Mouse (Mus musculus) heart, postnatal 36 days (tissue): Measurements from ENCODE around the gene Fam118a. TPM values are rescaled to one million over a fixed set of nuclear protein-coding genes. Genes with fewer than 3 reads are reported as not detected.
"Not testable (repeated sequence)": the region's sequence is repeated elsewhere in the genome, so short reads cannot be mapped to it uniquely, and the experiment has no call there.

ENCODE experiments used
- DNase-seq, 2 experiments: peaks; one replicate each; pipeline ENCODE4 v3.0.0; 2021 to 2022
- intact Hi-C: fragments of 180-260 bp; cut with DNase I; formaldehyde crosslinking; loops from one replicate; pipeline ENCODE4 v1.15.1; 2025
- total RNA-seq, 2 experiments: library from RNA; stranded (reverse); gene quantifications; 2 replicates each; pipeline ENCODE4 v1.2.3; 2021

The Fam118a gene
- total RNA-seq, 2 experiments from 2014 or later: 7.1 to 7.2 TPM

DNA sequence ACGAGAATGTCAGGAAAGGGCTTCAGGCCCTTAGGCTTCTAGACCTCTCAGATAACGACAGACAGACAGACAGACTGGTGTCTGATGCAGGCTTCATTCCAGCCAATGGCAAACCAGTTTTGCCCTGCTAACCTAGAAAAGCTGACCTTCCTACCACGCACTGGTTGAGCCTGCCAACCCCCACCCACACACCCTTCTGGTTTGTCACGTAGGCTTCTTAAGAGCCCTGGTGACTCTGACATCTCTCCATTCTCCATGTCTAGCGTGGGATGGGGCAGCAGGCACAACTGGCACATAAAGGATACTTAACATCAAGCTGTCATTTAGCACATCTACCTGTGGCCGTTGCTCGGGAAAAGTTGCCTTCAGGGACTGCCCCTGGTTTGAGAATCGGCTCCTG lies 19.1 kb upstream of the Fam118a start:
- intact Hi-C loops: no loop called here
- DNase-seq: no peak

DNA sequence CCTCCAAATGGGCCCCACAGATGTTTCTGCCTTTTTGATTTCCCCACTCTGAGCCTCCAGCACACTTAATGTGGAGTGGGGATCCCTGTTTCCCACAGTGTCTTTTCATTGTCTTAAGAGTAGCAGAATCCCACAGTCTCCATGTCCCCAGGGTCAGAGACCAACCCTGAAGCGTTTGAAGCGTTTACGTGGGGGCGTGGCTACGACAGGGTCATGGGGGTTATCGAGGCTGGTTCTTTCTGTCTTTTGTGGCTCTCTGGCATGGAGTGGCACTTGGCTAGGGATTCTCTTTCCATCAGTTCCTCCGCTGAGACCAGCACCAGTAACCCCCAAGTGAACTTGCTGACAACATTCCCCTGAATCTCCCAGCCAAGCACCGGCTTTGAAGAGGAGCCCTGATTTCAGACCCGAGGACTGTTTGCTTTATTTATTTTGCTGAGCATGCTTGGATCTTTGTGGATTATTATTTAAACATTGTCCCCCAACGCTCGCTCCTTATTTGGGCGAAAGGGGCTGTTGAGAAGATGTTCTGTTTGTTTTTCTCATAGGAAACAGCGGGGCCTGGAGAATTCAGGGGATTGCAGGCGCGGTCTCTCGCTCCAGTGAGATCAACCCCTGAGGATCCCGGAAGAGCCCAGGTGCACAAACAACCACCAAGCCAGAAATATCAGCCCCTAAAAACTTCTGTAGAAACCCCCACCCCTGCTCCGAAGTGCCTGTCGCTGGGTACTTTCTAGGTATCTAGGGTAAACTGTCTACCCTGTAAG lies 16.7 kb upstream of the Fam118a start:
- DNase-seq: no peak
- intact Hi-C loops: no loop called here

DNA sequence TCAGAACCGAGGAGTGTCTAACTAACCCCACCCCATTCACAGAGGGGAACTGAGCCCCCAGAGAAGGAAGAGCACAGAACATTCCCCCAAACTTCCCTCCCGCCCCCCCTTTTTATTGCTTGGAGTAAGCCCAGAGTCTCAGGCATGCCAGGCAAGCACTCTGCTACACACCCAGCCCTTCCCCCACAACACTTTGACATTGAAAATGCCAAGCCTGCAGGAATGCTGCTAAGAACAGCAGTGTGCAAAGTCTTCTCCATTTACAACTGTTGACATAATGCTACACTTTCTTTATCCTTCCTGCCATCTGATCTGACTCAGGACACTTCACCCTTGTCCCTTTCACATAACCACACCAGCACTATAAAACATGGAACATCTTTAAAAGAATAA lies 16.1 kb upstream of the Fam118a start:
- DNase-seq: no peak
- intact Hi-C loops: no loop called here

DNA sequence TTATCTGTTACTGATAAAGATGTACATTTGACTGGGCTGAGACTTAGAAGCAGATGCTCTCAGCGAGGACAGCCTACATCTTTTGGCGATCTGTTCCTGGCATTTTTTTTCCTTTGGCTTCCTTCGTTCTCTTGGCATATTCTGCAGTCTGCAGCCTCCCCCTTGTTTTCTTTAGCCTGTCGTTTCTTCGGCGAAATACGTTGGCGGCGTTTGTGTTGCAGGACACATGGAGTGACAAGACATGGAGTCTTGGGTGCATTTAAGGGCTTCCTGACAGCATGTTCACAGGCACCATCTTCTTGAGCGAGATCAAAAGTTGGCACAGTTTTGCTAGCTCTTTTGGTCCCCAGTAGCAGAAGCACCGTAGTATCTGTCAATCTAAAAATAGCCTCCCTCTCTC lies 13.0 kb upstream of the Fam118a start:
- intact Hi-C loops: no loop called here
- no peak for DNase-seq

DNA sequence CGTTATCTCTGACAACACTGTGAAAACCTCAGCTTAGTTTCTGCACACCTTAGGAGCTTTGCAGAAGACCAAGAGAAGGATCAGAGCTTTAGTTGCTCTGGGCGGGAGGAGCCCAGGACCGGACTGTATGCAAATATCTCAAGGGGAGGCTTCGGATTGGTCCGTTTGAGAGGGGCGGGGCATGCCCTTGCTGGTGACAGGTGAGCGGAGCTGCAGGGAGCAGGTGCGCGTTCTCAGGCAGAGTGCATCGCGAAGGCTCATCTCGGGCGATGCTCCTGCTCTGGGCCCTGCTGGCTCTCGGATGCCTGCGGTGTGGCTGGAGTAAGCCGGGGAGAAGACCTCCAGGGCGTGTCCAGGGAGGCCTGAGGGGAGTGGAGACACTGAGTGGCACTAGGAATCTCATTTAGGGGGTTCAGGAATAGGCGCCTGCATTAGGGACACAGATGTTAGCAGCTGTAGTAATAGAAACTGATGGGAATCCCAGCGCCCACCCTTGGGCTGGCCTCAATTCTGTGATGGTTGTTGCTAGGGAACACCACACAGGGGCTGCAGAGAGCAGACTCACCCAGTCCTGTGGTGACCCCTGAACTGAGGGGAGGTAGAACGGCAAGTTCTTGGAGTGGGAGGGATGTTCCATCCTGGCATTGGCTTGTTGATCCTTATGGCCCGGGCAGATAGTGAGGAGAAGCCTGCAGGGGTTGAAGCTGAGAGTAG lies 11.6 kb upstream of the Fam118a start, which contains the start of gene Upk3a:
Gene Upk3a (plus strand): TSS at position 191 of the 714 bp plus-strand sequence.
- DNase-seq: no peak

DNA sequence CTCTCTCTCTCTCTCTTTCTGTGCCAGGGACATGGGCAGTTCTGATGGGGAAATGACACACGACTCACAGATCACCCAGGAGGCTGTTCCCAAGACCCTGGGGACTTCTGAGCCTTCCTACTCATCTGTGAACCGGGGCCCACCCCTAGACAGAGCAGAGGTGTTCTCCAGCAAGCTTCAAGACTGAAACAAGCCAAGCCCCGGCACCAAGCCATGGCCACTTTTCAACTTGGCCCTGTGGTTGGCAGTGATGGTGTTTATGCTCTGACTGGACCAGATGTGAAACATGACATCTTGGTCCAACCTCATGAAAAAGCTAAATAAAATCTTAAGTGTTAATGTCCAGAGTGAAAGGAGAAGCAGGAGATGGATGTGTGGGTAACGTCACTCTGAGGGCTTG lies 6.5 kb upstream of the Fam118a start:
- peak in 1 of 2 experiments; percentile 41 for DNase-seq
- intact Hi-C loops: no loop called here

More for the DNA sequence above, 11.6 kb upstream of the Fam118a start, which contains the start of gene Upk3a:
- intact Hi-C loops: no loop called here

DNA sequence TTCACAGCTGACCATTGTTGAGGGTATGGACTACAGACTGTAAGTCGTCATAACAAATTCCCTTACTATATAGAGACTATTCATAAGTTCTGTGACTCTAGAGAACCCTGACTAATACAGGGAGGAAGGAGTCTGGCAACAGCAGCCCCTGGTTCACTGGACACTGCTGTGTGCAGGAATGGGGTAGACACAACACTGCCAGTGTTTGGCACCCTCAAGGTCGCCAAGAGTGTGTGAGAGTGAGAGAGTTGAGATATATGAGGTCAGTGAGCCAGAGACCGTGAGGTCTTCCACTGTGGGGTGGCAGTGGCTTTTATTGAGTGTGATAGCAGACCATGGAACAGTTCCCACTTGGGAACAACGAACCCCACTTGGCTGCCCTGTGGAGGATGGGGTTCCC lies 2.6 kb upstream of the Fam118a start:
- intact Hi-C loops: no loop called here
- no peak for DNase-seq

DNA sequence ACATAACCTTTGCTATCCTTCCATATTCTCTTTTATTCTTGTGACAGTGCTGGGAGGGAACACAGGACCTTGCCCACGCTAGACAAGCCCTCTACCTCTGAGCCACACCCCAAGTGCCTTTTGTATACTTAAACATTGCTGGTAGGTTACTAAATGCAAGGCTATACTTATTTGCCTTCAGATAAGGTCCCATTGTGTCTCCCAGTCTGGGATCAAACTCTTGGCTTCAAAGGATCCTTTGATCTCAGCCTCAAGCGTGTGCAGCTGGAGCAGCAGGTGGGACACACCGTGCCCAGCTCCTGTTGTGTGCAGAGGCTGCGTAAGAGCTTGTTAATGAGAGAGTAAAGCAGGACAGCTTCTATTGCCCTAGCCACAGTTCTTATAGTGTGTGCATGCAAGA lies 1.0 kb upstream of the Fam118a start:
- intact Hi-C loops: no loop called here
- DNase-seq: no peak

DNA sequence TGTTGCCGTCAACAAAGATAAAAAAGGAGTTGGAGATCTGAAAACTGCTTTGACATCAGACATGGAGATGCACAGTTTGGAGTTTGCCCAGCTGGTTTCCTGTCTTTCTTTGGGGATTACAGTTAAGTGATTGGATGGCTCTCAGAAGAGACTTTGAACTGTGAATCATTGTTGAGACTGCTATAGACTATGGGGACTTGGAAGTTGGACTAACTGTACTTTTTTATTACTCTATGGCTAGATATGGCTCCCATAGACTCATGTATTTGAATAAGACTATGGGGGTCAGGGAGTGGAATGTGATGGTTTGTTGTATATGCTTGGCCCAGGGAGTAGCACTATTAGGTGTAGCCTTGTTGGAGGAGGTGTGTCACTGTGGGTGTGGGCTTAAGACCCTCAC lies 1.9 kb downstream of the Fam118a start:
- DNase-seq, intact Hi-C loops: not testable (repeated sequence)

DNA sequence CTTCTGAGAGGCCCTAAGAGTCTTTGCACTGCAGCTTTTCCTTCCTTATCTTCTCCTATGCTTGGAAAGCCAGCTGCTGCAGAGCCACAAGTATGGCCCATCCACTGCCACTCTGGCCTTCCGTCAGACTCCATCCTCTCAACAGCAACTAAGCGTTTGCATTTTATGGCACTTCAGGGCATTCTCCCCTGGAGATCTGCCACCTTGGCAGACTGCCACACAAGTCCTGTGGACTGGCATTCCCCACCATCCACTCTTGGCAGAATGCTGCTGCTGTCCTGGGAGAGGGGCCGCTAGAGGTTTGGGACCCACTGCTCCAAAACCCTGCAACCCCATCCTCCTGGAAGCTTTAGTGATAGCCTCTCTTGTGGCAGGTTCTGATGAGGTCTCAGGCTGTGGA lies 3.1 kb downstream of the Fam118a start:
- no peak for DNase-seq
- intact Hi-C loops: no loop called here

DNA sequence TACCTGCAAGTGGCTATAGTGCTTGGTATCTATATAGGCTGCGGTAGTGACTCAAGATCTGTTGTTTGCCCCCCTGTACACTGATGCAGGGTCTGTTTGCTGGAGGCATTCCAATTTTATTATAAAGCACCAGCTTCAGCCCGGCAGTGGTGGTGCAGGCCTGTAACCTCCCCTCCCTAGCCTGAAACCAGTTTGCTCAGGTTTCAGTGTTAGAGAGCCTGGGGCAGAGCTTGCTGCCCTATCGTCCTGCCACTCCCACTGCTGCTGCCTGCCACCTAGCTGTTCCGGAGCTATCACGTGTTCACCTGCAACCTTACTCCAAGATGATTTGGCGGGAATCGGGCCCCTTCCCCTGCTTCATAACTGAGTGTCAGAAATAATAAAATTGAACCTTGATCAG lies 5.2 kb downstream of the Fam118a start:
- intact Hi-C loops: not testable (repeated sequence)

DNA sequence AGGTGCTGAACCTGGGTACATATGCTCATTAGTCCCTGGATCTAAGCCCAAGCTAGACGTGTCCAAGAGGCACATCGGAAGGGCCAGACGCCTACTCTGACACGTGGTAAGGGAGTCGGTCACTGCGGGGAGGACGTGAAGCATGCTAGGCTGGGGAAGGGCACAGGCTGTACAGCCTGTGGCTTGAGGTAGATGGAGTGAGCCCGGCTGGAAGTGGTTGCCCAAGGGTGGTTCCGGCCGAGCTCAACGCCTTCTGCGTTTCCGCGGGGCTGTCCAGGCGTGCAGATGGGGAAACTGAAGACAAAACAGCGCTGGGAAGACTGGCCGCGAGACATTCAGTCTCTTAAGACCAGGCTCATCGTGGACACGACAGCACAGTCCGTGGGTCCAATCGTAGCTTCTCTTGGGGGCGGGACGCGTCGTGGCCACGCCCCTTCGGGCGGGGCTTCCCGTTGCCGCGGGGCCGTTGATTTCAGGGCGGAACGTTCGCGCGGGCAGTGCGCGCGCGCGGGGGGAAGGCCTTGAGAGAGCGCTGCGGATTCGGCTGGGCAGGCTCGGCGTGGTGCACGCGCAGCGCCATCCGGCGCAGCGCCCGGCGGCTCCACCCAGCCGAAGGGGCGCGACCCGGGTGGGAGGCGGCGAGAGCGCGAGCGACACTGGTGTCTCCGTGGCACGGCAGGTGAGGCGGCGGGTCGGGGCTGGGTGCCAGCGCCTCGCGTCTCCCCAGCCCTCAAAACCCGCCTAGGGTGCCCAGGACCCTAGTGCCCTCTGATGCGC lies 8.0 kb downstream of the Fam118a start:
- DNase-seq: peak; percentile 98 to 99
- intact Hi-C loops: loop anchor here (5.0 kb wide), 1 partner anchor 179 kb away; the partner anchor contains the start of gene Phf21b

More for the DNA sequence above, 5.2 kb downstream of the Fam118a start:
- not testable (repeated sequence) for DNase-seq

DNA sequence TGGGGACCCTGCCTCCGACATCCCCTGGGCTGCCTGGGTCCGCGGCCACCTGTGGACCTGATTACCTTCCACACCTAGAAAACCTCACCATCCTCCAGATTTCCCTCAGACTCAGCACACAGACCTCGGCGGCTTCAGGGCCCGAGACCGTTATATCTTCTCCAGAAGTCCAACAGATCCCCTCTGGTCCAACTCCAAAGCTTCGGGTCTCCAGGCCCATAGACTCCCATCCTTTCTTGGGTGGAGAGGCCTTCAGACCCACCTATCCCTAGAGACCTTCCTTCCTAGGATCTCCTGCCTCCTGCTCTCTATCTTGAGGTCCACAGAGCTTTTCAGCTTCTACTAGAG lies 8.6 kb downstream of the Fam118a start:
- intact Hi-C loops: loop anchor here (5.0 kb wide), 1 partner anchor 180 kb away; the partner anchor contains the start of gene Phf21b

DNA sequence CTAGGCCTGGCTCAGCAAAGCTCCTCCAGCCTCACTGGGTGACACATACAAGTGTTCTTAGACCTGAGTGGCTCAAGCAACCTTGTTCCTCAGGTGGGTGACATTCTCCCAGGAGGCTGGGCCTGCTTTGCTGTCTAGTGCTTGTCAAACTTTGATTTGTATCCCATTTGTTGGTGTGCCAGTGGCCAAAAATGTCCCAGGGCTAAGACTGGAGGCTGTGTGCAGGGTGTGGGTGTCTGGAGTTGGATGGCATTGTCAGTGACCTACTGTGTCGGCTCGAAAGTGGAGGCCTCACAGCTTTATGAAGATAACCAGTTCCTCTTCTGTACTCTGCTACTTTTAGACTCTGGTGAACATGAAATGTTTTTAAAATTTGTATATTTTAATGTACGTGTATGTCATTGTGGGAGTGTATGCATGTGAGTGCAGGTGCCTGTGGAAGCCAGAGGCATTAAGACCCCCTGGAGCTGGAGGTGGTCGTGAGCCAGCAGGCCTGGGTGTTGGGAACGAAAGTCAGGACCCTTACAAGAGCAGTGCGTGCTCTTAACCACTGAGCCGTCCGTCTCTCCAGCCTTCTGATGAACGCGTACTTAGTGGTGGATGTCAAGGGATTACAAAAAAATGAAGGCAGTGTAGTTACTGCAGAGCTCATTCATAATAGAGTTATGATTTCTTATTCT lies 12.9 kb downstream of the Fam118a start:
- intact Hi-C loops: loop anchor here (2.0 kb wide), 1 partner anchor 41 kb away; no protein-coding TSS in a partner anchor
- no peak for DNase-seq

More for the DNA sequence above, 8.6 kb downstream of the Fam118a start:
- DNase-seq: no peak

DNA sequence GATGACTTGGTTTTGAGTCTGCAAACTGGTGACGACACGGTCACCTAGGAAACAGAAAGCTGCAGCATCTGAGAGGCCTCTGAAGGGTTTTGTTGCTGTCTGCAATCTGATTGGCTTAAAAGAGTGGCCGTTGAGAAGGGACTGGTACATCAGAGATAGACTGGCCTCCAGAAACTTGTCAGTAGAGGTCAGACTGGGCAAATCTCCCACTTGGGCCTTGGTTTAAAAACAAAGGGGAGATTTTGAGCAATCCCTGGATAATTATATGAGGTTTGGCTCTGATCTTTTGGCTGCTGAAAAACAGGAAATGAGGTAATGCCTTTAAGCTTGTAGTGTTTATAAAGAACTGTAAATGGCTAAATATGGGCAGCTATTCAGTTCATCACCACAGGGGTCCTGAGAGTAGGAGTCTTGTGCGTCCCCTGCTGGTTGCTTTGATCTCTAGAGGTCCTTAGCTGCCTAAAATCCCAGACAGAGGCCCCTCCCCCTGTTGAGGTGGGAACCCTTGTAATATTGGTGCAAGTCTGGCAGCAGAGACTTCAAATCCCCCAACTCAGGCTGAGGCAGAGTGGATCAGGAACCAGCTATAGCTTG lies 13.7 kb downstream of the Fam118a start:
- intact Hi-C loops: loop anchor here (2.0 kb wide), 1 partner anchor 42 kb away; no protein-coding TSS in a partner anchor
- peak; percentile 63 to 71 for DNase-seq

DNA sequence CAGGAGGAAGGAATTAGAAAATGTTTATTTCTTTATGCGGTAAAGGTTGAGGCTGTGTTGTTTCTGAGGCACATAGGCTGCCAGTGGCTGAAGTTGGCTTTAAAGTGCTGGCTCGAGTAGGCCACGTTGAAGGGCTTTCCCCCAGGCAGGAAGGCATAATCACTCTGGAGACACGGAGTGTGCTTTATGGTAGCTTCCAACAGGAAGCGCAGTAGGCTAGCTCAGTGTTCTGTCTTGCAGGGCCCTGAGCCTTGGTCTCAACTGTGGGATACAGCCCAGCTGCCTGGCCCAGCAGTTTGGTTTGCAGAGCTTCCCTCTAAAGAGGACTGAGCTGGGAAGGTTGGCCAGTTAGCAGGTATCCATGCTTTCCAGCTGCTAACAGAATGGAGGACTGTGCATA lies 14.4 kb downstream of the Fam118a start:
- DNase-seq: no peak

DNA sequence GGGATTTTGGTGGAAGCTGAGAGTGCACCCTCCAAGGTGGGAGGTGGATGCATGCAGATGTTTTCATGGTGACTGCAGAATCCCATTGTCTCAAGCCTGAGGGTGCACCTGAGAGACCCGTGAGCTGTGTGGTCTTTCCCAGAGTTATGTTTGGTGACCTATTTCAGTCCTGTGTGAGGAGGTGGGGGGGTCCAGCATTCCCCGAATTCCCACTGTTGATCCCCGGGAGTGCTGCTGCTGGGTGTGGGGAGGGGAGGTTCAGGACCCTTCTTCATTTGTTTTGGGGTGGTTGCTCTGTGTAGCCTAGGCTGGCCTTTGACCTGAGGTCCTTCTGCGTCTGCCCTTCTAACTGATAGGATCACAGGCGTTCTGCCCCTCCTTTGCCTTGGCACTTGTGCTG lies 15.0 kb downstream of the Fam118a start:
- intact Hi-C loops: loop anchor here (2.0 kb wide), 1 partner anchor 43 kb away; no protein-coding TSS in a partner anchor
- DNase-seq: no peak

More for the DNA sequence above, 14.4 kb downstream of the Fam118a start:
- intact Hi-C loops: loop anchor here (2.0 kb wide), 1 partner anchor 42 kb away; no protein-coding TSS in a partner anchor

DNA sequence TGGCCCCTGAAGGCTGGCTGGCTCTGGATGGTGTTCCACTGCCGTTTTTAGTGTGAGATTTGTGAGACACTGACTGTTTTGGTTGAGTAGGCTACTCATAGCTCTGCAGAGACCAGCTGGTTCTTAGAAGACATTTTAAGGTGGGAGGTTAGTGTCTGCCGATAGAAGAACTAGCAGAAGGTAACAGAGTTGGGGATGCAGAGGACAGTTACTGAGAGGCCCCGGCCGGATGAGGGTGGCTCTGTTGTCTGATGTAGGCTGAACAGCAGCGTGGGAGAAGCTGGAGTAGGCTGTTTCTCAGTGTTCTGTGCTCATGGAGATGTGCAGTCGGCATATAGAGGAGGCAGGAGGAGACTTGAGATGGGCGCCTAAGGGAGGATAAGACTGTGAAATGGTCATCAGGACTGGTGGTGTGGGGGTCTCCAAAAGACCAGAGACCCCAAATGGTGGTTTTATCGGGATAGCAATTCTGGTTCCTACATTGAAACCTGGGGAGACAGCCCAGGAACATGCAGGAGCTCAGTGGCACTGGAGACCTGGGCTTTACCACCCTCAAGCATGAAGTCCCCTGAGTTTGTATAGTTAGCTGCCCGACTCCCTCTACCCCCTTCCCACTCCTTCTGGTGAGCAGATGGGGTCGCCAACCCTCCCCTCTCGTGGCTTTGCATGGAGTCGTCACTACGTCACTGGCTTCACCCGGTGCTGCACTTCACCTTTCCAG lies 17.6 kb downstream of the Fam118a start:
- intact Hi-C loops: no loop called here
- DNase-seq: no peak

DNA sequence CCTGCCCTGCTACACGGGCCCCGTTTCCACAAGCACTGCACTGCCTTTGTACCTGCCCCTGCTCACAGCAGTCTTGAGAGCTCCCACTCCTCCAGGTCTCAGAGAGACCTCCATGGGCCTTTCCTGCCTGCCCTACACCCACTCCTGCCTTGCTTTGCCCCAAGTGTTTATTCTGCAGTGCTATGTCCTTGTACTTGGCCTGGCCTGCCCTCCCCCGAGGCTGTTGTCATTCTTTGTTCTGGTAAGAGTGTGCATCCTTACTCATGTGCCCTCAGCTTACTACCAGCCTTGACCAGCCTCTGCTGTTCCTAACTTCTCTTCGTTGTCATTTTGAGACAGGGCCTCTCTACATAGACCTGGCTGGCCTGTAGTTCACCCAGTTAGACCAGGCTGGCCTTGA lies 19.1 kb downstream of the Fam118a start:
- intact Hi-C loops: no loop called here
- no peak for DNase-seq
